Mouse (Mus musculus) heart, postnatal 36 days (tissue): ENCODE data around the gene Ms4a10. TPM values are rescaled to one million over a fixed set of nuclear protein-coding genes. Genes with fewer than 3 reads are reported as not detected.

Experiments
- DNase-seq, 2 experiments: peaks; one replicate each; pipeline ENCODE4 v3.0.0; 2021 to 2022
- intact Hi-C: fragments of 180-260 bp; cut with DNase I; formaldehyde crosslinking; loops from one replicate; pipeline ENCODE4 v1.15.1; 2025
- total RNA-seq, 2 experiments: library from RNA; stranded (reverse); gene quantifications; 2 replicates each; pipeline ENCODE4 v1.2.3; 2021

Gene Ms4a10
- total RNA-seq, 2 experiments from 2014 or later, result not detected

DNA sequence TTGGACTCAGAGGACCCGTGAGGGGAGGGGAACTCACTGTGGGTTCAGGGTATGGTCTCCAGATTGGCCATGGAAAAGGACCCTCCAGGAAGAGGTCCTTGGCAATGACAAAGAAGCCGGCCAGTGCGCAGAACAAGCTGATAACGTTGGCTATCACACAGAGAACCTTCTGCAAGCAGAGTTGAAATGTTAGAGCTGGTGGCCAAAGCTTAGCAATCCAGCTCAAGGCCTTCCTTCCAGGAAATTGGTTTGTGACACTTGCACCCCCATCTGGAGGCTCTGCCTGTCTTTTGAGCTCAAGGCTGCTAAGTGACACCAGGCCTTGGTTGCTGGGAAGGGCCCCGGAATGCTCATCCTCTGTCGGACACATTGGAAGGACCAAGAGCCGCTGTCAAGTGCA is 8.7 kb downstream of the Ms4a10 start:
- no peak for DNase-seq
- intact Hi-C loops, result no loop called here

DNA sequence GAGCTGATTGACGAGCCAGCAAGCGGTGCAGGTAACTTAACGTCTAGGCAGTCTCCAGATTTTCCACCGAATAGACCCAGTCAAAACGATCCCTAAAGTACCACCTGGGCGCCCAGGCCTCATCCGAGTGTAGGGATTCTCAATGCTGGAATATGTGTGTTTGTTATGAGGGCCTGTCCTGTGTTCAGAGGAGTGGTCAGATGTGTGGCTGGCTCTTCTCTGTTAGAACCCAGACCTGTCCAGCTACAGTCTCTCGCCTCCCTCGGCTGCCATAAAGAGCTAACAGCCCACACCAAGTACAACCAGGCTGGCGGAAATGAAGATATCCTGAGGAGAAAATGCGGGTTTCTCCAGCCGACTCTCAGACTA is 14.5 kb downstream of the Ms4a10 start:
- intact Hi-C loops, result loop anchor here (2.0 kb wide), 3 partner anchors 51 to 295 kb away; no protein-coding TSS in a partner anchor

DNA sequence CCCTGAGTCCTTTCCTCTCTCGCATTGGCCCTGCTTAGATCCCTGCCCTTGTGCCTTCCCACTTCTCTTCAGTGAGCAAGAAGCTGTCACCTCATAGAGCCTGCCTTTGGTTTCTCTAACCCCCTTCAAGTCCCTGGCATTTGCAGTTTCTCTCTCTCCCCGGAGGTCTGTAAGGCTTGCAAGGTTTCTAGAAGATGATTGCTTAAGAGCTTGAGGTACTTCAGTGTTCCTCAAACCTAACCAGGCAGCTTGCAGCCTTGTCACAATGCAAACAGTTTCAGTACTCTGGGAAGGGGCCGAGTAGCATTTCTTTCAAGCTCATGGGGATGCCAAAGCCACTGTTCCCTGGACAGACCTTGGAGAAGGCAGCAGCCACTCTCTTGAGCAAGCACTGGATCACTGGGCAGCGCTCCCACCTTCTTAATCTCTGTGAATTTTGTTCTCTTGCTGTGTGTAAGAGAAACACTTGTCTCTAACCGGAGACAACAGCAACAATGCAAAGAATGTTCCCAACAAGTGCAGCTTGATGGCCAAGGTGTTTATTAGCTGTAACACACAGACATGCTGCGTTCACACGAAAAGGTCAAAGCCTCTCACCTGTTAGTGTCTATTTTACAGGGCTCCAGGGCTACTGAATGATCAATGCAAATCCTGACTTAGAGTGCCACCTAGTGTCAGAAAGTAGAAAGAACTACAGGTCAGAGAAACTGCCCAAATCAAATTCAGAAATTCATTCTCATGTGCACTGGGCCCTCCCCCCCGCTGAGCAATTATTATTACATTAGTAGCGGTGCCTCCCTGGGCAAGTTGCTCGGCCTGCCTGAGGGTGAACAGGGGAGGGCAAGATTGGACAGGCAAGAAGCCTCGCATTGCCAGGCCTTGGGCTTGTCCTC is 15.1 kb downstream of the Ms4a10 start:
- intact Hi-C loops, result loop anchor here (2.0 kb wide), 3 partner anchors 51 to 295 kb away; no protein-coding TSS in a partner anchor
- DNase-seq, result peak; percentile 42 to 47

More for the DNA sequence above, 14.5 kb downstream of the Ms4a10 start:
- no peak for DNase-seq

DNA sequence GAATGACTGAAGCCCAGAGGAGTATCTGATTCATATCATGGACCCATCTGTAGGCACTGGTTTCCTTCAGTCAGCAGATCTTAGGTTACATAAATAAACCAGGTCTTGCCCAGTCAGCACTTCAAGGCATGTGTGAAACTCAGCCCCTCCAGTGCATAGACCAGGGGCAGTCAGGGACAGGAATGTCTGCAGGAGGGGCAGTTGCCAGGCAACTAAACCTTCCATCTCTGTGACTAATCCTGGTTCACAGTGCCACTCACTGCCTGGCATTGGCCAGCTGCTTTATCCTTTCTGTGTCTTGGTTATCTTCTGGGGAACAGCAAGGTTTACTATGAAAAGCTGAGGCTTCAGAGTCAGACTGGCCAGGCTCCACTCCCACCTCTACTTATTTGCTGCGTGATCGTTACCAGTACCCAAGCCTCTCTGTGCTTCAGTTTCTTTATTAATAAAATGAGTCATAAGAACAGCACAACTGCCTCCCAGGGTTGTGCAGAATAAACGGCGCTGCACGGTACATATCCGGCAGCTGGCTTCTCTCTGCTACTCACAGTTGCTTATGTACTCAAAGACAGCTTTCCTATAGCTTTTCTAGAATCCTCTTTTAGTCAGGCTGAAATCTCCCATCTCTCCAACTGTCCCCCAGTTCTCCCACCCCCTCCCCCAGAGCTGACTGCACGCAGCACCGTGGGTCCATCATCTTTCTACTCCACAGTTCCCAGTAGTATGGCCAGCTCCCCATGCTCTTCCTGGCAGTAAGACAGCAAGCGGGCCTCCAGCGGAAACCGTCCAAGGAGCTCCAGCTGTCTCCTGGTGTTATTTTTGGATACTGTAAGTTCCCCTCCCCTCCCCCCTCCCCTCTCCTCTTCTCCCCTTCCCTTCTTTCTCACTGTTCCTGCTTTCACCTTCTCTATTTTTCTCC is 22.2 kb downstream of the Ms4a10 start:
- DNase-seq, result peak in 1 of 2 experiments; percentile 29
- intact Hi-C loops, result no loop called here

DNA sequence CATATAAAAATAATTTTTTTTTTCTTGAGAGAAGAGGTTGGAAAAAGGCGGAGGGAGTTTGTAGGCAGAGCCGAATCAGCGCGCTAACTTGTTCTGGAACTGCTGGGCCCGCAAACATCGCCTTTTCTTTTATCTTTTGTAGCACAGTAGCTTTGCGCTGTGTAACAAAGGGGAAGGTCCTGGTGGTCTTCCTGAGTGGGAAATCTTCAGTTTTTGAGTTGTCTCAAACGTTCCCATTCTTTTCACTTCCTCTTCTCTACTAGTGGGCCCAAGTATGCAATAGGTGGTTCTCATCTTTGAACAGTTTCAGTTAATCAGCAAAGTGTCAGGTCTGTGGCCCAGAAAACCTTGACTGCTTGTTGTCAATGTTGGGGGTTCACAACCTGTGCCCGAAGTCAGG is 24.9 kb downstream of the Ms4a10 start:
- DNase-seq, result no peak
- intact Hi-C loops, result loop anchor here (2.0 kb wide), 1 partner anchor 53 kb away; no protein-coding TSS in a partner anchor

DNA sequence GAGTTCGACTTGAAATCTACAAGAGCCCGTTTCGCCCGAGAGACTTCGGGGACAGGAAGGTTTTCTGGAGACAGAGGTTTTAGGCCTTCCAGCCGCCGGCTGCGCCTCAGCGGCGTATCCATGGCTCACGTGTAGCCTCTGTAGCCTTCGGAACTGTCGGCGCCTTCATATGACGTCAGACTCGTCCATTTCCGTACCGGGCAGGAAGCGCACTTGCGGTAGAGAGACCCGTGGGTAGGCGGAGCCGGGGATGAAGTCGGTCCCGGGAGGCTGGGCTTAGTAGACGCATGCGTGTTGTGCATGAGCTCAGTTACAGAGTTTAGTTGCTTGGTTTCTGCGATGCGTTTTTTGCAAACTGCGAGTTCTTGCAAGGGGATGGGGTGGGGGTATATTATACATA is 25.4 kb downstream of the Ms4a10 start, which contains the start of gene Ccdc86:
Ccdc86 (minus strand) TSS at position 155 of the 400 bp plus-strand sequence.
- intact Hi-C loops, result loop anchor here (2.0 kb wide), 1 partner anchor 52 kb away; no protein-coding TSS in a partner anchor
- peak; percentile 92 to 96 for DNase-seq

DNA sequence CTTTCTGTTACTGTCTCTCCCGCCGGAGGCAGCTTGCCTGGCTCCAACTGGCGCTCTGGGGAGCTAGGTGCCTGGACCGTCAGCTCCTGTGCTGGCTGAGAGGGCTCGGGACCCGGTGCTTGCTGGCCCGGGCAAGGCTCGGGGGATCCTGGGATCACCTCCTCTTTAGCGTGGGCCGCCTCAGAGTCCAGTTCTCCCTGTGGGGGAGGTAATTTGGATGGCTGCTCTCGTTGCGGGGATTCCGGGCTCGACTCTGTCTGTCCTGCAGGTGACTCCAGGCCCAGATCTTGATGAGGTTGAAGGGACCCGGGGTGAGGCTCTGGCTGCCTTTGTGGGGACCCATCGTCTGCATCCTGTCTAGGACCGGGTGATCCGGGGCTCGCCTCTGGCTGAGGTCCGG is 26.1 kb downstream of the Ms4a10 start:
- no peak for DNase-seq
- intact Hi-C loops, result loop anchor here (2.0 kb wide), 1 partner anchor 52 kb away; no protein-coding TSS in a partner anchor

DNA sequence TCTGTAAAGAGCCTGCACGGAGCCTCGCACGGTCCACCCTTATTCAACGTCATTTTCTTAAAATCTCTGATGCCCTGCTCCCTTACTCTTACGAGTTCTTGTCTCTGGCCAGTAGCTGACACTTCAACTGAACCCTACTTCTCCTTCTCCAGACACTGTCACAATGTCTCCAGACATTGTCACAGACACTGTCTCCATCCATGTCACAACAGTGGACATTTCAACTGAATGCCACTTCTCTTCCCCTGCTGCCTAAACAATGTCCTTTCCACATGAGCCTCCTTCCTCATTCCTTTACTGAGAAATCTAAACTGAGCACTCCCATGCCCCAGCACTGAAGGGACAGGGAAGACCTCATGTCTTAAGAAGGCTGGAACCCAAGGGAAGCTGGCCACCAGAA is 27.3 kb downstream of the Ms4a10 start:
- DNase-seq, result no peak
- intact Hi-C loops, result no loop called here

DNA sequence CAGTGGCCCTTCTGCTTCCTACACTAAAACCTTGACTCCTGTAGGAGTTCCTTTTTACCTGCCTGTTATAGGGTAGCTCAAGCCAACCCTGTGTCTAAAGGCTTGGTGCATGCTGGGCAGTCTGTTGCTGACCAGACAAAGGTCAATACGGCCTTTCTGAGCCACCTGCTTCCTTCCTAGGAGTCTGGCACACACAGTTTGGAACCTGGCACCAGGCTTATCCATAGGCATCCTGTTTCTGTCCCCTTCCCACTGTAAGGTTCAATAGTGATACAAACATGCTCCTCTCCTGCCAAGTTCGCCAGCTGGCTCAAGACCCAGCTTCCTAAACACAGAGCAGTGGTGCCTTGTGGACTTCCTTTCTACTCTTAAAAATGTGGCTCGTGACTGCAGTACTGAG is 28.0 kb downstream of the Ms4a10 start:
- DNase-seq, result no peak
- intact Hi-C loops, result no loop called here

DNA sequence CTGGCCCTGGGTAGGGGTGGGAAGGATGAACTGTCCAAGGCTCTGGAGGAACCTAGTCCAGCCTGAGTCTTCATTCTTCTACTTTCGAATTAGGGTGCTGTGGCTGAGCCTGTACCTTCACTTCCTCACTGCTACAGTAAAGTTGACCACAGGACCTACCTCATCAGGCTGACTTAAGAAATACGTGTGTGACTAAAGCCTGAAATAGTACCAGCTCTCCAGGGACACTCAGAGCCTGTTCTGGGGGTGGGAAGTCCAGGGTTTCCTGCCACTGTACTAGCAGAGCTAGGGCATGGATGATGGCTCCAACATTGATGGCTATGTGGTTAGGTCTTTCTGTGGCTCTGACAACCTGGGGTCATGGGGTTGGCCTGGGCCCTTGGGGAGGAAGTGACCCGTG is 30.5 kb downstream of the Ms4a10 start:
- intact Hi-C loops, result no loop called here
- DNase-seq, result no peak

DNA sequence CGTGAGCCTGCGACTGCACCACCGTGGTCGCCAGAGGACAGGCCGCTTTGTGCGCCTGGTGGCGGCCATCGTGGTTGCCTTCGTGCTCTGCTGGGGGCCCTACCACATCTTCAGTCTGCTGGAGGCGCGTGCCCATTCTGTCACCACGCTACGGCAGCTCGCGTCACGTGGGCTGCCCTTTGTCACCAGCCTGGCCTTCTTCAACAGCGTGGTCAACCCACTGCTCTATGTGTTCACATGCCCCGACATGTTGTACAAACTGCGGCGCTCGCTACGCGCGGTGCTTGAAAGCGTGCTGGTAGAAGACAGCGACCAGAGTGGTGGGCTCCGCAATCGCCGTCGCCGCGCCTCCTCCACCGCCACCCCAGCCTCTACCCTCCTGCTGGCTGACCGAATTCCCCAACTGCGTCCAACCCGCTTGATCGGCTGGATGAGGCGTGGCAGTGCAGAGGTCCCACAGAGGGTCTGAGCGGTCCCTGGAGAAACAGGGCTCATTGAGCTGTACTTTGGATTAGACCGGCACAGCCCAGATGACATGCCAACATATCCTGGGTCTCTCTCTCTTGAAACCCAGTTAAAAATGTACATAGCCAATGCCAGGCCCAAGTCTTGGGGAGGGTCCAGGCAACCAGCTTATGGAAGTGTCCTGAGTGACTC is 33.5 kb downstream of the Ms4a10 start:
- intact Hi-C loops, result no loop called here
- DNase-seq, result no peak

DNA sequence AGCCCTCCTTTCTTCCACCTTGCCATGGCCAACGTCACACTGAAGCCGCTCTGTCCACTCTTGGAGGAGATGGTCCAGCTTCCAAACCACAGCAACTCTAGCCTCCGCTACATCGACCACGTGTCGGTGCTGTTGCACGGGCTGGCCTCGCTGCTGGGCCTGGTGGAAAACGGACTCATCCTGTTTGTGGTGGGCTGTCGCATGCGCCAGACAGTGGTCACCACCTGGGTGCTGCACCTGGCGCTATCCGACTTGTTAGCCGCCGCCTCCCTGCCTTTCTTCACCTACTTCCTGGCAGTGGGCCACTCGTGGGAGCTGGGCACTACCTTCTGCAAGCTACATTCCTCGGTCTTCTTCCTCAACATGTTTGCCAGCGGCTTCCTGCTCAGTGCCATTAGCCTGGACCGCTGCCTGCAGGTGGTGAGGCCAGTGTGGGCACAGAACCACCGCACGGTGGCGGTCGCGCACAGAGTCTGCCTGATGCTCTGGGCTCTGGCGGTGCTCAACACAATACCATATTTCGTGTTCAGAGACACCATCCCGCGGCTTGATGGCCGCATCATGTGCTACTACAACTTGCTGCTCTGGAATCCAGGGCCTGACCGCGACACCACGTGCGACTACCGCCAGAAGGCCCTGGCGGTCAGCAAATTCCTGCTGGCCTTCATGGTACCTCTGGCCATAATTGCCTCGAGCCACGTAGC is 34.2 kb downstream of the Ms4a10 start:
- DNase-seq, result peak; percentile 45 to 57
- intact Hi-C loops, result no loop called here

DNA sequence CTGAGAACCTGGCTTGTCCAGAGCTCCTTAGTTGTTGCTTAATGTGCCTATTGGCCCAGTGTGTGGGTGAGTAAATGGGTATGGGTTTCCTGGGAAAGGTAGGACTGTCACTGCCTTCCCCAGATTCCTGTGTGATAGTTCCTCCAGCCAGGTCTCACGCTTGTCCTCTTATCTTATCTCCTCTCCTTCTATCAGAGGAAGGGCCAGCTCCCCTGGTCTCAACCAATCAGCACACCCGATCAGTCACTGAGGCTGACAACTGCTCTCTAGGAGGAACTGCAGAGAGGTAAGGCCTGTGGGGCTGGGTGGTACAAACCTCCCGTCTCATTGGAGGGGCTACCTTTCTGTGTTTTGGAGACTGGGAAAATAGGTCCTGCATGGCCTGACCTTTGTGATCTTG is 35.7 kb downstream of the Ms4a10 start:
- DNase-seq, result no peak
- intact Hi-C loops, result no loop called here

DNA sequence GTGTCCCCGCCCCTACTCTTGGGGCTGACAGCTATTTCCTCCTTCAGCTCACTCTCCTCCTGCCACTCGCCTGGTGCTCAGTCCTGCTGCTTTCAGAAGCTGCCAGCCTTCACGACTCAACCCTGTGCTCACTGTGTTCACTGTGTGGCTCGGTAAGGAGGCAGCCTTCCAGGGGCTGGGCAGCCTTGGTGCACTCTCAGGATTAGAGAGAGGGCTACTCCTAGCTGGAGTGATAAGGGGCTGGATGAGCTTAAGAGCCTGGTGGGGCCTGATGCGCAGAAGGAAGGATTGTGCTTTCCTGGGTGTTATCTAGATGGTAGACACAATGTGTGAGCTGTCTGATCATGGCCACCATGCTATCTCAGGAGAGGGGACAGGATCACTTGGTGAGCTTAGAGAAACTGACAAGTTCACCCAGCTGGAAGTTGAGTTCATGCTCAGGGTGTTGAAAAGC is 37.3 kb downstream of the Ms4a10 start, which contains the start of gene Ptgdr2:
Ptgdr2 (plus strand) TSS at position 51 of the 454 bp plus-strand sequence.
- DNase-seq, result no peak
- intact Hi-C loops, result no loop called here

DNA sequence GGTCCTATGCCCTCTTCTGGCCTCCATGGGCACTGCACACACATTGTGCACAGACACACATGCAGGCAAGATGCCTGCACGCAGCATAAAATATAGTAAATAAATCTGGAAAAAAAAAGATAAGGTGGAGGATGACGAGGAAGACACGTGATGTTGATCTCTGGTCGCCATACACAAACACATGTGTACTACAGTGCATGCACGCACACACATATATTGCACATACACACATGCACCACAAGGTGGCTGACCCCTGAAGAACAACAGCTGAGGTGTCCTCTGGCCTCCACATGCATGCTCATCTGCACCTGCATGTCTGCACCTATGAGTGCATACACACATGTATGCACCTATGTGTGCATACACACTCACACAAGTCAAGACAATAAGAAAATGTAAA is 38.4 kb downstream of the Ms4a10 start:
- intact Hi-C loops, result no loop called here
- no peak for DNase-seq

DNA sequence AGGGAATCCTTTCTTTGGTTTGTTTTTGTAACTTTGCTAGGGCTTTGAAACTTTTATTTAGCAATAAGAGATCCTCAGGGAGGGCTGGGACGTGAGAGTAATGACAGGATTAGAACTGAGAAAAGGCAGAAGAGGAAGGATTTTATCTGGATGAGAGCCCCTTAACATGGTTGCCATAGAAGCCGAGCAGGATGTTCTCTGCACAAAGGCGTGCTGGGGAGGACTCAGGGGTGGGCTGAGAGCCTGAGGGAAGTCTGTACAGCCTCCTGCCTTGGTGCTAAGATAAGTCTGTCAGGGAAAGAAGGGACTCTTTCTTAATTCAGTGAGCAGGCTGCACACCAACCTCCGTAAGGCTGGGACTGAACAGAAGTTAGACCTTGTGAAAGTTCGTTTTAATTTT is 39.4 kb downstream of the Ms4a10 start:
- intact Hi-C loops, result no loop called here
- no peak for DNase-seq

DNA sequence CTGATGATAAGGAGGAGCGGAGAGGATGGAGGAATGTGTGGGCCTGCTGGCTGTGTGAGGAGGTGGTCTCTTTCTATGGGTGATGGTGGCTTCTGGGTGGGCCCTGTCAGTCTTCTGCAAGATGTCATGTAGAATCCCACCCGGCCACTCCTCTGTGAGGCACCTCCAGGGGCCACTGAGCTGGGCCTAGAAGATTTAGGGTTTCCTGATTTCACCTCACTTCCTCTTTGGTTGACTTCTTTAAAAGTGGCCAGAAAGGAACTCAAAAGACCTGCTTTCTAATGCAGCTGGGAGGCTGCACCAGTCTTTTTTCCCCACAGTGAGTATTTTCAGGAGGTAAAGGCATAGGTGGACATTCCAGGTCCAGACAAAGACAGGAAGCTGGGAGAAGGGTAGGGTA is 43.8 kb downstream of the Ms4a10 start:
- intact Hi-C loops, result no loop called here
- no peak for DNase-seq

DNA sequence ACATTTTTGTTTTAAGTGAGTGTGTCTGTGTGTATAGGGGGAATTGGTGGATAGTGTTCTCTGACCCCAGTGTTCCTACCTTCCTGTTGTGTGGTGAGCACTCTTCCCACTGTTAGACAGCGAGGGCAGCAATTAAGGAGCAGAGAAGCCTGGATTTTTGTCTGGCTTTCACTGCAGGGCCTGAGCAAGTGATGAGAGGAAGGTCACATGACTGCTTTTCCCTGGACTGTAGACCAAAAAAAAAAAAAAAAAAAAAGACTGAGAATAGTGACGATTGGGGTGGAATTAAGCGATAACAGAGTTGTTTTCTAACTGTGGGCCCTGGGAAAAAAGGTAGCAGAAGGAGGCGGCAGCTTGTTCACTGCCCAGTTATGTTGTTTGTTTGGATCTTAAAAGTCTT is 47.8 kb downstream of the Ms4a10 start:
- intact Hi-C loops, result no loop called here
- DNase-seq, result no peak

DNA sequence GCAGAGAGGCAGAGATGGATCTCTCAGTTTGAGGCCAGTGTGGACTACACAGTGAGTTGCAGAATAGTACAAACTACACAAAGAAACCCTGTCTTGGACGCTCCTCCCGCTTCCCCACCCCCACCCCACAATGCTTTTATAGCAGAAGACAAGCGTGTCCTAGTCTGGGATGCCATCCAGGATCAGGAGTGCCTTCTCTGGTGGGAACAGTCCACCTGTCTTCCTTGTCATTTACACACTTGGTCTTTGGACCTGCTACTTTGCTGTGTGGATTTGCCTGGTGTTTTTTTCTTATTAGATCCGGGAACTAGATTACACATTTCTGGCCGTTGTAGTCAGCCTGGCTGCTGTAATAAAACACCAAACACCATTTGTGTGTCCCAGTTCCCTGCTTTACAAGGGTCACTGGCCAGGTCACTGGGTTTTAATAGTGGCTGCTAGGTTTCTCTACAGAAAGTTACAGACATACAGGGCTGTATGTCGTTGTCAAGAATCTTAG is 48.3 kb downstream of the Ms4a10 start:
- intact Hi-C loops, result no loop called here

DNA sequence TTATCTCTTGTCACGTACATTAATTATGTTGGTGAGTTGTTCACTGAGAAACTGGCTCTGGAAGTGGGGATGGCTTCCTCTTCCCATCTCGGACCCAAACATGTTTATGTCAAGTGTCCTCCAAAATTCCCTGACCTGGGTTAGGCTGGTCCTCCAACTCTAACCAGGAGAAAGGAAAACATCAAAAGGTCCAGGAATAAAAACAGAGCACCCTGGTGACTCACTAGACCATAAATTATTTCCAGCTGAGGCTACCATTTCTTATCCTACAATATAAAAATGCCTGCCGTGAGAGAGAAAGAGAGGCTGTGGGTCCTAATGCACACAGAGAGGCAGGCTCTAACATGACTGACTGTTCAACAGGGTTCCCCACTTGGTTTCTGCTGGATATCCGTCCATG is 50.2 kb downstream of the Ms4a10 start:
- intact Hi-C loops, result no loop called here

More for the DNA sequence above, 48.3 kb downstream of the Ms4a10 start:
- DNase-seq, result no peak

More for the DNA sequence above, 50.2 kb downstream of the Ms4a10 start:
- DNase-seq, result no peak
